Mouse (Mus musculus): Measurements from ENCODE around the gene Nkd2. TPM values are rescaled to one million over a fixed set of nuclear protein-coding genes. Genes with fewer than 3 reads are reported as not detected.
A peak's percentile ranks its signal among the peaks of the same experiment; 100 is the strongest.

Nkd2 gene
- polyA plus RNA-seq, 1 experiment = not detected

DNA sequence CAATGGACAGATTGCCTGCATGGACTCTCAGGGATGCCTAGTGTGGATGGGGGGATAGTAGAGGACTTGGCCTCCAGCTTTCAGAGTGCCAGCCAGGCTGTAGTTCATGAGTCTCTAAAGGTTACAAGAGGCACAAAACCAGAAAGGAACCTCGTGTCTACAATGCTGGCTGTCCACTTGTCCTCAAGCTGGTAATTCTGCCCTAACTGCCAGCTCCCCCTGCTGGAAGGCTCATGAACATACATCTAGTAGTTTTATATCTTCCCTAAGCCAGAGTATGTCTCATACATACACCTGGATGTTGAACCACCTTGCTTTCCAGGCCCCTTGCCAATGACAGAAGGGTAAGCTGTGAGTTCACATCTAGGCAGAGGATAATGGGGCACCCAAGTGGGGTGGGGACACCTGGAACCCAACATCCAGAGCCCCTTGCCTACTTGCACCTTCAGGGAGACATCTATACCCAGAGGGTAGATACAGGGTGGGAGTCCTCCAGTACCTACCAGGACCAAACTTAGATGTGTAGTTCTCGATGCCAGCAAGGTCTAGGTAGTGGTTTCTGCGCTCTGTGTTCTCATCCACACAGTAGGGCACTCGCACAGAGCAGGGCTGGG is 25.1 kb downstream of the Nkd2 start:
- Histone ChIP-seq H3K9me3 (no peaks in the 10 kb centered on the region), H3K4me3 (replicated peaks) (no peak overlapping the region), H3K36me3 (replicated peaks; ENCODE audit: low read length) (no peaks in the 10 kb centered on the region), H3K4me1 (peaks cover 3% of the 10 kb centered on the region; the same call in 1 of the 2 replicates), H3K27me3 (replicated peaks) (peaks cover 94% of the 10 kb centered on the region)
- TF ChIP-seq GATA1 (IDR thresholded peaks at IDR 0.05; ENCODE audit: borderline replicate concordance, low read length) (no peak), FLI1 (IDR thresholded peaks at IDR 0.05; ENCODE audit: low read length) (no peak)

GRCm38 (mm10) chr13:73821251-73821650 is 26.2 kb downstream of the Nkd2 start:
- Histone ChIP-seq H3K9me3 (no peaks in the 10 kb centered on the region), H3K27me3 (replicated peaks) (peaks cover 90% of the 10 kb centered on the region), H3K4me3 (replicated peaks) (no peak overlapping the region), H3K4me1 (peaks cover 3% of the 10 kb centered on the region; the same call in 1 of the 2 replicates), H3K36me3 (replicated peaks; ENCODE audit: low read length) (no peaks in the 10 kb centered on the region)
- TF ChIP-seq GATA1 (IDR thresholded peaks at IDR 0.05; ENCODE audit: borderline replicate concordance, low read length) (no peak), FLI1 (IDR thresholded peaks at IDR 0.05; ENCODE audit: low read length) (no peak)

- H3K4me1 ChIP-seq = peaks cover 3% of the 10 kb centered on the region; the same call in 1 of the 2 replicates
- TF ChIP-seq GATA1 (IDR thresholded peaks at IDR 0.05; ENCODE audit: borderline replicate concordance, low read length) = no peak
- TF ChIP-seq FLI1 (IDR thresholded peaks at IDR 0.05; ENCODE audit: low read length) = no peak
Measured at GRCm38 (mm10) chr13:73818921-73819320, 28.5 kb downstream of the Nkd2 start.

DNA sequence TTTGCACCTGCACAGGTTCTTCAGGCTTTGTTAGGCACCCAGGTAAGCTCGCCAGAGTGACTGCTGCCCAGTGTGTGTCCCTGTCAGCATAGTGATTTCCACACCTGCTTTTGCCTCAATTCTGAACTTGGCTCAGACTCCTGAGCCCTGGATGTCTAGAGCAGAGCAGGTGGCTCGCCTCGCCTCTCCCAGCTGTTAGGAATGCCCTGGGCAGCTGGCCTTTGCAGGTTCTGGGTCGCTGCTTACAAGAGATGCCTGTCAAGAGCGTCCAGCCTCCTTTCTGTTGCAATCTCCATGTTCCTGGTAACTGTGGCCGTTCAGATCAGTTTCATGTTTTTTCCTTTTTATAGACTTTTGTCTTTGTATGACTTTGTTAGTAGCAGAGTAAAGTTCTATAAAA is 31.1 kb downstream of the Nkd2 start:
- Histone ChIP-seq H3K27me3 (replicated peaks) (peaks cover 60% of the 10 kb centered on the region), H3K36me3 (replicated peaks; ENCODE audit: low read length) (peaks cover 16% of the 10 kb centered on the region), H3K9me3 (no peaks in the 10 kb centered on the region), H3K4me3 (replicated peaks) (no peak overlapping the region), H3K4me1 (no peaks in the 10 kb centered on the region; the same call in 1 of the 2 replicates)
- TF ChIP-seq GATA1 (IDR thresholded peaks at IDR 0.05; ENCODE audit: borderline replicate concordance, low read length) (no peak), FLI1 (IDR thresholded peaks at IDR 0.05; ENCODE audit: low read length) (no peak)

More at GRCm38 (mm10) chr13:73818921-73819320, 28.5 kb downstream of the Nkd2 start:
- Histone ChIP-seq H3K4me3 (replicated peaks) (no peak overlapping the region), H3K36me3 (replicated peaks; ENCODE audit: low read length) (peaks cover 7% of the 10 kb centered on the region), H3K27me3 (replicated peaks) (peaks cover 77% of the 10 kb centered on the region), H3K9me3 (no peaks in the 10 kb centered on the region)

- H3K36me3 ChIP-seq (replicated peaks; ENCODE audit: low read length) = peaks cover 30% of the 10 kb centered on the region
- H3K27me3 ChIP-seq (replicated peaks) = peaks cover 44% of the 10 kb centered on the region
- no peaks in the 10 kb centered on the region for H3K9me3 ChIP-seq
- no peak overlapping the region for H3K4me3 ChIP-seq (replicated peaks)
- no peaks in the 10 kb centered on the region for H3K4me1 ChIP-seq
- TF ChIP-seq GATA1 (IDR thresholded peaks at IDR 0.05; ENCODE audit: borderline replicate concordance, low read length) (no peak), FLI1 (IDR thresholded peaks at IDR 0.05; ENCODE audit: low read length) (no peak)
Measured at GRCm38 (mm10) chr13:73814181-73814580, 33.2 kb downstream of the Nkd2 start.

- H3K36me3 ChIP-seq (replicated peaks; ENCODE audit: low read length) = peaks cover 31% of the 10 kb centered on the region
- peaks cover 33% of the 10 kb centered on the region for H3K27me3 ChIP-seq (replicated peaks)
- no peak overlapping the region for H3K4me3 ChIP-seq (replicated peaks)
- TF ChIP-seq FLI1 (IDR thresholded peaks at IDR 0.05; ENCODE audit: low read length) (no peak), GATA1 (IDR thresholded peaks at IDR 0.05; ENCODE audit: borderline replicate concordance, low read length) (no peak)
- peaks cover 11% of the 10 kb centered on the region for H3K4me1 ChIP-seq
- H3K9me3 ChIP-seq = no peaks in the 10 kb centered on the region
Measured at GRCm38 (mm10) chr13:73812936-73813335, 34.5 kb downstream of the Nkd2 start.

DNA sequence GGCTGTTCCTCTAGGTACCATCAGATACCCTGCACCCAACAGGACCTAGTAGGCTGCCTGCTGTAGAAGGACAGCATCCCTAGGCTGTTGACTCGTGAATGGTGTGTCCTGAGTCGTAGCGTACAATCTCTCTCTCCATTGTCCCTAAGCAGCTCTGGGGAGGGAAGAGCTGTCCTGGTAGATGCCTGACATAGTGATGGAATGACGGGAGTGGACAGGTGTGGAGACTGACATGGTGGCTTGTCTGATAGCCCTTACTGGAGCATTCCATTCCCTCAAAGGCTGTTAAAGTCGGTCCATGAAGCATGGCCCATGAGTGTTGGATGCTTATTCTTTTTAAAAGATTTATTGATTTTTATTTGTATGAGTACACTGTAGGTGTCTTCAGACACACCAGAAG is 42.5 kb downstream of the Nkd2 start:
- no peak overlapping the region for H3K4me3 ChIP-seq (replicated peaks)
- peaks cover 38% of the 10 kb centered on the region for H3K27me3 ChIP-seq (replicated peaks)
- TF ChIP-seq FLI1 (IDR thresholded peaks at IDR 0.05; ENCODE audit: low read length) = no peak
- TF ChIP-seq GATA1 (IDR thresholded peaks at IDR 0.05; ENCODE audit: borderline replicate concordance, low read length) = no peak
- H3K9me3 ChIP-seq = no peaks in the 10 kb centered on the region
- H3K36me3 ChIP-seq (replicated peaks; ENCODE audit: low read length) = peaks cover 20% of the 10 kb centered on the region
- H3K4me1 ChIP-seq = peaks cover 45% of the 10 kb centered on the region

DNA sequence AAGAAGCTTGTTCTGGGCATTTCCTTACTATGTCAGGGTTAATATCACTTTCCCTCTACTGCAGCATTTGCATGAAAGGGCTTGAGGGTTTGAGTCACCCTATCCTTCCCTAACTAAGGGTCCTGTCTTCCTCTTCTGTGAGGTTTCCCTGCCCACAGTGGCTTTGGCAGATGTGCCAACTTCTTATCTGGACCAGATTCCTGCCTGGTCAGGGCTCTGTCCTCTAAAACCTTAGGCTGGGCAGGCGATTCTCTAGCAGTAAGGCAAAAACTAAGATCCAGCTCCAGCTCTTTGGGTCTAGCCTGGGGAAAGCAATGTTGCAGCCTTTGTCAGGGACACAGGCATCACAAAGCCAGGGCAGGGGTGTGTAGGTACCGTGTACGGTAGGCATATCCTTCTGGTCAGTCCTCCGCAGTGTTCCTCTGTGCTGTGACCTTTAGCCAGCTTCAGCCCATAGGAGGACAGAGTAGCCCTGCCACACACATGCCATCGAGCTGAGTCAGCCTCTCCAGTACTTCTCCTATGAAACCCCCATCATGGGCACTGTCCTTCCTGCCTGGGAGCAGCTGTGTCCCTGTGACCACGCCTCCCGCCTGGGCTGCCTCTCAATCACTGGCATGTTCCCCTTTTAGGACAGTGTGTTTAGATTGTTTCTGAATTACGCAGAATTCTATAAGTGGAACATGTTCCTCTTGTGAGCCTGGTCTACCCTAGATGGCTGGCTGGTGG is 43.8 kb downstream of the Nkd2 start:
- Histone ChIP-seq H3K9me3 (no peaks in the 10 kb centered on the region), H3K4me1 (peaks cover 41% of the 10 kb centered on the region), H3K36me3 (replicated peaks; ENCODE audit: low read length) (peaks cover 20% of the 10 kb centered on the region), H3K27me3 (replicated peaks) (peaks cover 40% of the 10 kb centered on the region), H3K4me3 (replicated peaks) (peak overlapping the region; percentile 76)
- TF ChIP-seq FLI1 (IDR thresholded peaks at IDR 0.05; ENCODE audit: low read length) = no peak
- no peak for TF ChIP-seq GATA1 (IDR thresholded peaks at IDR 0.05; ENCODE audit: borderline replicate concordance, low read length)

GRCm38 (mm10) chr13:73799110-73799509 is 48.3 kb downstream of the Nkd2 start:
- H3K27me3 ChIP-seq (replicated peaks) = peaks cover 22% of the 10 kb centered on the region
- H3K9me3 ChIP-seq = 0 out of 2 replicates have a peak, but pooled peaks cover 5% of the 10 kb centered on the region
- TF ChIP-seq FLI1 (IDR thresholded peaks at IDR 0.05; ENCODE audit: low read length) (no peak), GATA1 (IDR thresholded peaks at IDR 0.05; ENCODE audit: borderline replicate concordance, low read length) (no peak)
- peaks cover 59% of the 10 kb centered on the region for H3K36me3 ChIP-seq (replicated peaks; ENCODE audit: low read length)
- H3K4me1 ChIP-seq = peaks cover 32% of the 10 kb centered on the region
- H3K4me3 ChIP-seq (replicated peaks) = no peak overlapping the region

DNA sequence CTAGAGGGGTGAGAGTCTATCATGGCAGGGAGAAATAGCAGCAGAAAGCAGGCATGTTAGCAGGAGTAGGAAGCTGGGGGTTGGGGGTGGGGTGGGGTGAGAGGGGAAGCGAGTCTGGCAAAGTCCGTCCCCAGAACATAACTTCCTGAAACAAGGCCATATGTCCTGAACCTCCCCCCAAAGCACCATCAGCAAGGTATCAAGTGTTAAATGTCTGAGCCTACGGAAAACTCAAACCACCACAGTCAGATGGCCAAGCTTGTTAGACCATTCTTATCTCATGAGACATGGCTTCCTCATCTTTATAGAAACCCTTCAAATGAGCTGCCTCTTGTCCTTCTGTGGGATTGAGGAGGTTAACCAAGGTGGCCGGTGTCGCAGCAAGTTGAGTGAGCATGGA is 54.3 kb downstream of the Nkd2 start:
- H3K9me3 ChIP-seq = 0 out of 2 replicates have a peak, but pooled peaks cover 5% of the 10 kb centered on the region
- H3K36me3 ChIP-seq (replicated peaks; ENCODE audit: low read length) = peaks cover 67% of the 10 kb centered on the region

More for the DNA sequence above, 54.3 kb downstream of the Nkd2 start:
- peaks cover 24% of the 10 kb centered on the region for H3K4me1 ChIP-seq
- TF ChIP-seq FLI1 (IDR thresholded peaks at IDR 0.05; ENCODE audit: low read length) = no peak
- no peak overlapping the region for H3K4me3 ChIP-seq (replicated peaks)
- H3K27me3 ChIP-seq (replicated peaks) = peaks cover 2% of the 10 kb centered on the region
